Mouse (Mus musculus) MEL (cell line): ENCODE results near the gene Zfp277.

Source experiments
- CTCF ChIP-seq, 3 experiments: IDR thresholded peaks in 2 of 3; conservative IDR thresholded peaks in 1 of 3; 2 replicates each; pipeline ENCODE4 v1.5.1; 2011 to 2012; ENCODE audit warnings: low read length in 3 of 3, low read depth in 2 of 3, mild to moderate bottlenecking in 2 of 3, improper control_type of control experiment in 1 of 3, inconsistent platforms in 1 of 3, mixed read lengths in 1 of 3, moderate library complexity in 1 of 3; ENCODE audit not compliant: control insufficient read depth in 1 of 3, insufficient read depth in 1 of 3, poor library complexity in 1 of 3, severe bottlenecking in 1 of 3
- MYB ChIP-seq: IDR thresholded peaks from 2 replicates; pipeline ENCODE4 v1.6.1; 2011; ENCODE audit warnings: mild to moderate bottlenecking, low read depth, low read length, improper control_type of control experiment
- POLR2A ChIP-seq, 2 experiments: IDR thresholded peaks; 2 replicates each; pipeline ENCODE4 v1.6.1; 2011 to 2012; ENCODE audit warnings: low read length in 2 of 2, mild to moderate bottlenecking in 2 of 2, control low read depth in 1 of 2, improper control_type of control experiment in 1 of 2, low read depth in 1 of 2, moderate library complexity in 1 of 2; ENCODE audit not compliant: control insufficient read depth in 1 of 2, insufficient read depth in 1 of 2, poor library complexity in 1 of 2
- RAD21 ChIP-seq: IDR thresholded peaks from 2 replicates; pipeline ENCODE4 v1.6.1; 2011; ENCODE audit warnings: mild to moderate bottlenecking, low read depth, low read length, improper control_type of control experiment
- TAL1 ChIP-seq: IDR thresholded peaks from 2 replicates; pipeline ENCODE4 v1.6.1; 2012; ENCODE audit warnings: mild to moderate bottlenecking, inconsistent platforms, low read length, moderate library complexity, mixed read lengths
- USF1 ChIP-seq: IDR thresholded peaks from 2 replicates; pipeline ENCODE4 v1.6.1; 2014; ENCODE audit warnings: low read depth, mild to moderate bottlenecking, inconsistent platforms, low read length, improper control_type of control experiment, moderate library complexity

GRCm38 (mm10) chr12:40429976-40430375, 15.7 kb downstream of the Zfp277 start:
- TF ChIP-seq POLR2A (IDR thresholded peaks at IDR 0.05; ENCODE audit: control insufficient read depth in 1 of 2, insufficient read depth in 1 of 2, low read depth in 1 of 2, low read length in 2 of 2, poor library complexity in 1 of 2) = no peak
- no peak for TF ChIP-seq CTCF (IDR thresholded peaks at IDR 0.05 in 2 of 3, conservative IDR thresholded peaks at IDR 0.05 in 1 of 3; ENCODE audit: control insufficient read depth in 1 of 3, insufficient read depth in 1 of 3, low read depth in 2 of 3, low read length in 3 of 3, poor library complexity in 1 of 3, severe bottlenecking in 1 of 3)
- no peak for TF ChIP-seq USF1
- TF ChIP-seq RAD21 = no peak
- TF ChIP-seq MYB = no peak
- TF ChIP-seq TAL1 = no peak
